Mouse (Mus musculus) liver, embryonic 14.5 days (tissue): Measurements from ENCODE around the gene Filip1l.

Source experiments
- CTCF ChIP-seq: IDR thresholded peaks from 2 replicates; pipeline ENCODE4 v1.5.1; 2016; ENCODE audit warnings: antibody characterized with exemption, low read depth, control low read depth
- EP300 ChIP-seq: IDR thresholded peaks from 2 replicates; pipeline ENCODE4 v1.6.1; 2016; ENCODE audit warnings: antibody characterized with exemption, low read depth

DNA sequence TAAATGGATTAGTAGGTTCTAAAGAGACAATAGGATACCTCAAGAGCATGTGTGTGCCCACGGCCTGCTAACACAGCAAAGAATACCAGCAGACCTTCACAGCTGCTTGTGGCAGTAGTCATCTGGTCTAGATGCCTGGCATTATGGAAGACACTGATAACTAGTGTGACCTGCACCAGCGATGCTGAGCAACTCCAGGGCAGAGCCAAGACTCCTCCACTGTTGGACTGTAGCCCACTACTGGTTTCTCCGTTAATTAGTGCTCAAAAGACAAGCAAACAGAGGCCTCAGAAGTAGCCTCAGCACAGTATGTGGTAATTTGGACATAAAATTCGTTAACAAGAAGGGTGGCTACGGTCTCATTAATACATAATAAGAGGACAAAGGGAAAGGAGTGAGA is 199.8 kb downstream of the Filip1l start:
- TF ChIP-seq CTCF (no peak), EP300 (no peak)
